Mouse (Mus musculus): ENCODE measurements at regions not wholly inside any gene's neighbourhood (a gene's known extent, or its start where the extent isn't known, plus 50 kb on each side); places are given as distances from the start of the nearest gene placed in this dataset.

DNA sequence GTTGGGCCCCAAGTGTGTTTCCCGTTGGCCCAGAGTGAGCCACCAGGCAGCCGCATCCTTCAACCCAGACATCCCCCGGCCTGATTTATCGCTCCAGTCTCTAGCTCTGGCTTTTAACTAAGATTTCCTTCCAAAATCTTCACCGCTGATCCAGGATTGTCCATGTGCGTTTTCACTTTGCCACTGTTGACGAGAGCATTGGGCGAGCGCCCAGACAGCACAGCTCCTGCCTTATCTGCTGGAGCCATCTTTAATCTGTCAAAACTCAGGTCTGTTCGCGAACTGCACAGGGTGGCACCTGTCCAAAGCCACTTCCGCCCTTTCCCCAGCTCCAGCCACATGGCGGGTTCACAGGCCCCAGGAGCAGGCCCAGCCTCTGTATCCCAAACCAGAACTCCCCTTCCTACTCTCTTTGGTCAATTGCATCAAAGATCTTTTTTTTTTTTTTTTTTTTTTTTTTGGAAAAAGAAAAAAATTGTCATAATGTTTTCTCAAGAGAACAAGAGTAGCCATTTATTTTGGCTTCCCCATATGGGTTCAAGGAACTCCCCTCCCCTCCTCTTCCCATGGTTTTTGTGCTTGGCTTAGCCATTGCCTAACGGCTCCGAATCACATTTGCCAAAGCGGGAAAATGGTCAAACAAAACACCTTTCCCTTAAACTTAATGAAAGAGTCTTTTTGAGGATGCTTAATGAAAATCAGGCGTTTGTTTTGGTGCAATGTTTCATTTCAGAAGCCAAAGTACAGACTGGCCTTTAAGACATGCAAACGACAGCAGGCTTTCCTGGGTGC lies 98.2 kb downstream of the Cyp26a1 start:
- H3K4me3 ChIP-seq (ENCODE audit: low read depth, low read length), result no peak overlapping the region
- ATAC-seq (ENCODE audit: extremely low read depth, insufficient number of reproducible peaks, low FRiP score, poor library complexity, severe bottlenecking) (no peak), DNase-seq (ENCODE audit: low spot score) (no peak)
- H3K27me3 ChIP-seq (ENCODE audit: insufficient read depth, low read length), result peaks cover 5% of the 10 kb centered on the region
- H3K9me3 ChIP-seq (replicated peaks), result no peaks in the 10 kb centered on the region
- no peak for TF ChIP-seq GATA1 (IDR thresholded peaks at IDR 0.05; ENCODE audit: borderline replicate concordance, low read length)
- TF ChIP-seq GATA2 (IDR thresholded peaks at IDR 0.05; ENCODE audit: borderline replicate concordance, low read depth, low read length), result no peak
- no peaks in the 10 kb centered on the region for H3K36me3 ChIP-seq (replicated peaks)
- no peaks in the 10 kb centered on the region for H3K4me1 ChIP-seq (ENCODE audit: insufficient read depth, low read depth, low read length)

DNA sequence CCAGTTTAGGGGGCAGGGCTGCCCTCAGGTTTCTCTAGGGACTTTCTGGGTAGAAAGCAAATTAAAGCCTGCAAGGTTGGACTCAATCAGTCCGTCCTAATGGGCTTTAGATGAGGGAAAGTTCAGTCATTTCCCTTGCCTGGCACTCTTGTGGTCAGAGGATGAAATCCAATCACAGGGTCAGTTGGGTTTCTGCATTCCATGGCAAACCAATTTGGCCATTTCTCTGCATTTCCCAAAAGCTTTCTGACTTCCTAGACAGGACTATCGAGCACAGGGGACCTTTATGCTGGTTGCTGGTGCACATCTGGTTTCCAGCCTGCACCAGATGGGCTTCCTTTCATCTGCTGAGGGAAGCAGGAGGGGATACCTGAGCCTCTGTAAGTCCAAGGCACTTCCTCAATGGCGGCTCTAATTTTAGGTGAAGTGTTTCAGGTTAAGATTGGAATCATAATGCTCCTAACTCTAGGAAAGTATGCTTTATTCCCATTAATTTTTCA lies 102.6 kb downstream of the Cyp26a1 start:
- Histone ChIP-seq H3K4me3 (ENCODE audit: low read depth, low read length) (no peak overlapping the region), H3K36me3 (replicated peaks) (no peaks in the 10 kb centered on the region), H3K9me3 (replicated peaks) (no peaks in the 10 kb centered on the region), H3K27me3 (ENCODE audit: insufficient read depth, low read length) (peaks cover 14% of the 10 kb centered on the region), H3K4me1 (ENCODE audit: insufficient read depth, low read depth, low read length) (no peaks in the 10 kb centered on the region)
- ATAC-seq (ENCODE audit: extremely low read depth, insufficient number of reproducible peaks, low FRiP score, poor library complexity, severe bottlenecking), result no peak
- no peak for TF ChIP-seq TAL1 (conservative IDR thresholded peaks at IDR 0.05; ENCODE audit: low read depth, low read length)
- no peak for TF ChIP-seq GATA2 (IDR thresholded peaks at IDR 0.05; ENCODE audit: borderline replicate concordance, low read depth, low read length)
- TF ChIP-seq GATA1 (IDR thresholded peaks at IDR 0.05; ENCODE audit: borderline replicate concordance, low read length), result no peak
- TF ChIP-seq CTCF (IDR thresholded peaks at IDR 0.05; ENCODE audit: low read depth, low read length), result no peak
- TF ChIP-seq POLR2AphosphoS5 (IDR thresholded peaks at IDR 0.05; ENCODE audit: insufficient replicate concordance, low read depth, low read length), result no peak
- DNase-seq (ENCODE audit: low spot score), result no peak

DNA sequence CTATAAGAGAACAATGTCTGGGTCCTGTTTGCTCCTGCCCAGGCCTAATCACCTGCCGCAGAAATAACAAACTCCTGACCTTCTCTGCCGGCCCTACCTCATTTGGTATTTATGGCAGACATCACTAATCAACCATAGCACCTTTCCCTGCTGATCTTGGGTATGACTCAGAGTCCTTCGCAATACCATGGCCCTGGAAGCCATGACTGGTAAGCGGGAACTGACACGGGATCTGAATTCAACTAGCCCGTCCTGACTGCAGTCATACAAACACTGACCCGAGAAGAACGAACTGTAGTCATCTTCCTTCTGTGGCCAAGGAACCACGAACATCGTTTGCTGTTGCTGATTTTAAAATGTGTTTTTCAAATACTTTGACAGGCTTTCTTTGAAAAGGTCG lies 112.1 kb downstream of the Cyp26a1 start:
- DNase-seq (ENCODE audit: low spot score), result no peak
- ATAC-seq (ENCODE audit: extremely low read depth, insufficient number of reproducible peaks, low FRiP score, poor library complexity, severe bottlenecking), result no peak
- Histone ChIP-seq H3K4me3 (ENCODE audit: low read depth, low read length) (no peak overlapping the region), H3K9me3 (replicated peaks) (no peaks in the 10 kb centered on the region), H3K4me1 (ENCODE audit: insufficient read depth, low read depth, low read length) (no peaks in the 10 kb centered on the region), H3K36me3 (replicated peaks) (no peaks in the 10 kb centered on the region), H3K27me3 (ENCODE audit: insufficient read depth, low read length) (peaks cover 6% of the 10 kb centered on the region; the same call in 1 of the 2 replicates)
- TF ChIP-seq CTCF (IDR thresholded peaks at IDR 0.05; ENCODE audit: low read depth, low read length), result no peak
- TF ChIP-seq GATA2 (IDR thresholded peaks at IDR 0.05; ENCODE audit: borderline replicate concordance, low read depth, low read length), result no peak
- no peak for TF ChIP-seq GATA1 (IDR thresholded peaks at IDR 0.05; ENCODE audit: borderline replicate concordance, low read length)
- no peak for TF ChIP-seq POLR2AphosphoS5 (IDR thresholded peaks at IDR 0.05; ENCODE audit: insufficient replicate concordance, low read depth, low read length)
- no peak for TF ChIP-seq TAL1 (conservative IDR thresholded peaks at IDR 0.05; ENCODE audit: low read depth, low read length)

DNA sequence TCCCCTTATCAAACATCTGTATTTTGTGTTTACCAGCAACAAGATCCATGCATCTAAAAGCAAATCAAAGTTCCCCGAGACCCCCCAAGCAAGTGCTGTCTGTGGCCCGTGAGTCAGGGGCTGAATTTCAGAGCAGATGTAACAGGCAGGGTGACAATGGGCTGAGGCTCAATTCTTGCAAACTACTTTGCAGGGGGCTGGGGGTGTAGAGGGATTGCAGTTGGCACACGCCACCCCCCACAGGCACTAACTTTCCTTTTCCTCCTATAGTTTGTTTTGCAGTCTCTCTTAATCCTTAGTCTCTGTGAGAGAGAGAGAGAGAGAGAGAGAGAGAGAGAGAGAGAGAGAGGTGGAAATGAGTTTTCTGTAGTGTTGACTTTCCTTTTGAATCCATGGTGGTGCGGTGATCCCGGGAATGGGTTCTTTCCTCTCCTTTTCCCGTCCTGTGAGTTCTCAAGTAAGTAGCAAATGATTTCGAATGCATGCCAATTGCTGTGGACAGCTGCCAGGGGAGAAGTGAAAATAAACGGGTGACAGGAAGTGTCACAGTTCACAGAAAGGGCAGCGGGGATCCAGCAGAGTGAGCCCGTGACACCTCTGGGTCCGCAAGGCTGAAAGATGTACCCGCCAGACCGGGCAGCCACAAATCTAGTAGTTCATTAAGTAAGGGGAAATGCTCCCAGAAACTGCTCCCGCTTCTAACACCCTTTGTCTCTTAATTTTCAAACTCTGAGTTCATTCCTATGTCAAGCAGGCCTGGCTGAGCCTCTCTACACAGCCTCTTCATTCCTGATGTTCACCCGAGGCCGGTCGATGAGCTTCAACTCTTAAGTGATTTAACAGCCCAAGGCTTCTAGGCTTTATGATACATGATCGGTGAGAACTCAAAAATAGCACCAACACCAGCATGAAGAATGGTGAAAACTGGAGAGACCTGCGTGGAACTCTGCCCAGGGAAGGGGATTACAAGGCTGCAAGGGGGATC lies 116.8 kb downstream of the Cyp26a1 start:
- no peak for TF ChIP-seq POLR2AphosphoS5 (IDR thresholded peaks at IDR 0.05; ENCODE audit: insufficient replicate concordance, low read depth, low read length)
- TF ChIP-seq GATA2 (IDR thresholded peaks at IDR 0.05; ENCODE audit: borderline replicate concordance, low read depth, low read length), result no peak
- TF ChIP-seq GATA1 (IDR thresholded peaks at IDR 0.05; ENCODE audit: borderline replicate concordance, low read length), result no peak
- TF ChIP-seq TAL1 (conservative IDR thresholded peaks at IDR 0.05; ENCODE audit: low read depth, low read length), result no peak
- no peak for TF ChIP-seq CTCF (IDR thresholded peaks at IDR 0.05; ENCODE audit: low read depth, low read length)
- peaks cover 10% of the 10 kb centered on the region for H3K27me3 ChIP-seq (ENCODE audit: insufficient read depth, low read length)
- no peaks in the 10 kb centered on the region for H3K9me3 ChIP-seq (replicated peaks)
- H3K36me3 ChIP-seq (replicated peaks), result no peaks in the 10 kb centered on the region
- no peaks in the 10 kb centered on the region for H3K4me1 ChIP-seq (ENCODE audit: insufficient read depth, low read depth, low read length)
- no peak overlapping the region for H3K4me3 ChIP-seq (ENCODE audit: low read depth, low read length)
- ATAC-seq (ENCODE audit: extremely low read depth, insufficient number of reproducible peaks, low FRiP score, poor library complexity, severe bottlenecking) (no peak), DNase-seq (ENCODE audit: low spot score) (no peak)

DNA sequence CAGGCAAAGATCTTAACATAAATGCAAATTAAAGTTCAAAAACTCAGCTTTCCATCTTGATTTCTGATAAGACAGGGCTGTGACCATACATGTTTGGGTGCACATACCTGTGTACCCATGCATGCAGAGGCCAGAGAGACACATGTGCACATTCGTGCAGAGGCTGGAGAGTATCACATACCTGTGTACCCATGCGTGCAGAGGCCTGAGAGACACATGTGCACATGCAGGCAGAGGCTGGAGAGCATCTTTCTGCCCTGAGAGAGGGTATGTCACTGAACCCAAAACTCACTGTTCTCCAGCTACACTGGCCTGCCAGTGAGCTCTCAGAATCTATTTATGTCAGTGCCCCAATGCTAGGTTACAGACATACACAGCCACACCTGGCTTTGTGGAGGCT lies 118.0 kb downstream of the Cyp26a1 start:
- no peaks in the 10 kb centered on the region for H3K9me3 ChIP-seq (replicated peaks)
- no peak for ATAC-seq (ENCODE audit: extremely low read depth, insufficient number of reproducible peaks, low FRiP score, poor library complexity, severe bottlenecking)
- H3K4me1 ChIP-seq (ENCODE audit: insufficient read depth, low read depth, low read length), result no peaks in the 10 kb centered on the region
- no peak overlapping the region for H3K4me3 ChIP-seq (ENCODE audit: low read depth, low read length)
- no peaks in the 10 kb centered on the region for H3K36me3 ChIP-seq (replicated peaks)
- peaks cover 10% of the 10 kb centered on the region for H3K27me3 ChIP-seq (ENCODE audit: insufficient read depth, low read length)
- no peak for DNase-seq (ENCODE audit: low spot score)
- TF ChIP-seq POLR2AphosphoS5 (IDR thresholded peaks at IDR 0.05; ENCODE audit: insufficient replicate concordance, low read depth, low read length) (no peak), GATA1 (IDR thresholded peaks at IDR 0.05; ENCODE audit: borderline replicate concordance, low read length) (no peak), CTCF (IDR thresholded peaks at IDR 0.05; ENCODE audit: low read depth, low read length) (no peak), TAL1 (conservative IDR thresholded peaks at IDR 0.05; ENCODE audit: low read depth, low read length) (no peak), GATA2 (IDR thresholded peaks at IDR 0.05; ENCODE audit: borderline replicate concordance, low read depth, low read length) (no peak)

DNA sequence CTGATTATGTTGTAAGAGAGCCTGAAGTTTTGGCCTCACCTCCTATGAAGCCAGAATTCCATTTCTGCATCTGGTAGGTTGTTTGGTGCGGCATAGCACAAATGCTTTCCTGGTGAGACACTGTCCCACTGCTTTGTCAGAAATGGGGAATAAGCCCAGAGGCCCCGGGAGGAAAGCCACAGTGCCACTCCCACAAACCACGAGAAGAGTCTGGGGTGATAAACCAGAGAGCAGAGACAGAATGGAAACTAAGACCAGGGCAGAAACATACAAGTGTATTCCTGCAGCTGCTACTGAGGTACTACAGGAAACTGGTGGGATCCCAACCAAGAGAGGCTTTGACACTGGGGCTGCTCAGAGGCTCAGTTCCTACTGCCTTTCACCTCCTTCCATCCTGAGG lies 123.6 kb downstream of the Cyp26a1 start:
- H3K4me3 ChIP-seq (ENCODE audit: low read depth, low read length), result no peak overlapping the region
- ATAC-seq (ENCODE audit: extremely low read depth, insufficient number of reproducible peaks, low FRiP score, poor library complexity, severe bottlenecking), result no peak
- H3K4me1 ChIP-seq (ENCODE audit: insufficient read depth, low read depth, low read length), result no peaks in the 10 kb centered on the region
- no peaks in the 10 kb centered on the region for H3K36me3 ChIP-seq (replicated peaks)
- no peak for DNase-seq (ENCODE audit: low spot score)
- peaks cover 5% of the 10 kb centered on the region; the same call in 1 of the 2 replicates for H3K27me3 ChIP-seq (ENCODE audit: insufficient read depth, low read length)
- no peaks in the 10 kb centered on the region for H3K9me3 ChIP-seq (replicated peaks)
- TF ChIP-seq GATA2 (IDR thresholded peaks at IDR 0.05; ENCODE audit: borderline replicate concordance, low read depth, low read length), result no peak
- TF ChIP-seq GATA1 (IDR thresholded peaks at IDR 0.05; ENCODE audit: borderline replicate concordance, low read length), result no peak
- TF ChIP-seq TAL1 (conservative IDR thresholded peaks at IDR 0.05; ENCODE audit: low read depth, low read length), result no peak
- no peak for TF ChIP-seq POLR2AphosphoS5 (IDR thresholded peaks at IDR 0.05; ENCODE audit: insufficient replicate concordance, low read depth, low read length)
- TF ChIP-seq CTCF (IDR thresholded peaks at IDR 0.05; ENCODE audit: low read depth, low read length), result no peak

All from G1E (cell line).